Mouse (Mus musculus): Measurements from ENCODE around the gene Ppp2r3a. TPM values are rescaled to one million over a fixed set of nuclear protein-coding genes. Genes with fewer than 3 reads are reported as not detected.

Ppp2r3a gene
- polyA plus RNA-seq, 1 experiment = 18.9 TPM

DNA sequence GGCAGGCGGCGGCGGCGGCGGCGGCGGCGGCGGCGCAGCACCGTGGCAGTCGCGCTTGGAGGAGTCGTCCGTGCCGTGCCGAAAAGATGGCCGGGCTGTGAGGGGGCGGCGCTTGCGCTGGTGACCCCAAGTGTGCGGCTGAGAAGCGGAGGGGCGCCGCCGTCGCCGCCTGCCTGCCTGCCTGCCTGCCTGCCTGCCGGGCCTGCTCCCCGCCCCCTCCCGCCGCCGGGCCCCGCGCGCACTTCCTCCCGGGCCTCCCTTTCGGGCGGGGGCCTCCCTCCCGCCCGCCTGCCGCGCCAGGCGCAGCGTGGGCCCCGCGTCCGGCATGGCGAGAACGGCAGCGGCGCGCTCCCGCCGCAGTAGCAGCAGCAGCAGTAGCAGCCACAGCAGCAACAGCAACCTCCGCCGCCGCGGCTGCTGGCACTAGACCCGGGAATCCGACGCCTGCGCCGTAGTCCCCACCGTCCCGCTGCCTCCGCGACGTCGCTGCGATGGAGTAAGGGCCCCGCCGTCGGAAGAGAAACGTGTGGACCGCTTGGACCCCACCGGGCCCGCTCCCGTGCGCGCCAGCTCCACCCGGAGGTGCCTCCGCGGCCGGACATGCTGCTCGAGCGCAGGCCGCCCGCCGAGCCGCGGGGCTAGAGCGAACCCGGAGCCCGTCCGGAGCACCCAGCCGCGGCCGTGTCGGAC, 177.1 kb downstream of the Ppp2r3a start:
- peak; percentile 85 for DNase-seq (ENCODE audit: low spot score)

DNA sequence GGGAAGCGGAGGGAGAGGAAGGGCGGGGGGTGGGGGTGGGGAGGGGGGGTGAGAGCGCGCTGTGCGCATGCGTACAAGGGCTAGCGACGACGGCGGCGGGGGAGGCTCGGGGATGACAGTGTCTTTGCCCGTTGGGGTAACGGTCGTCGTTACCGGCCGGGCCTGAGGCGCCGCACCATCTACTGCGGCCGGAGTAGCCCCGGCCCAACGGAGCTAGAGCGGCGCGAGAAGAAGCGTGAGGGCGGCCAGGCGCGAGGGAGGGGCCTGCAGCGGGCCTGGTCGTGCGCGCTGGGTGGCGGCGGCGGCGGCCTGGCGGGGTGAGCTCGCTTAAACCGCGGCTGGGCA, 177.6 kb downstream of the Ppp2r3a start, which contains the start of gene Msl2:
Gene Msl2, plus strand, starts transcription at position 115 of the 345 bp plus-strand sequence.
- DNase-seq (ENCODE audit: low spot score) = peak; percentile 78

DNA sequence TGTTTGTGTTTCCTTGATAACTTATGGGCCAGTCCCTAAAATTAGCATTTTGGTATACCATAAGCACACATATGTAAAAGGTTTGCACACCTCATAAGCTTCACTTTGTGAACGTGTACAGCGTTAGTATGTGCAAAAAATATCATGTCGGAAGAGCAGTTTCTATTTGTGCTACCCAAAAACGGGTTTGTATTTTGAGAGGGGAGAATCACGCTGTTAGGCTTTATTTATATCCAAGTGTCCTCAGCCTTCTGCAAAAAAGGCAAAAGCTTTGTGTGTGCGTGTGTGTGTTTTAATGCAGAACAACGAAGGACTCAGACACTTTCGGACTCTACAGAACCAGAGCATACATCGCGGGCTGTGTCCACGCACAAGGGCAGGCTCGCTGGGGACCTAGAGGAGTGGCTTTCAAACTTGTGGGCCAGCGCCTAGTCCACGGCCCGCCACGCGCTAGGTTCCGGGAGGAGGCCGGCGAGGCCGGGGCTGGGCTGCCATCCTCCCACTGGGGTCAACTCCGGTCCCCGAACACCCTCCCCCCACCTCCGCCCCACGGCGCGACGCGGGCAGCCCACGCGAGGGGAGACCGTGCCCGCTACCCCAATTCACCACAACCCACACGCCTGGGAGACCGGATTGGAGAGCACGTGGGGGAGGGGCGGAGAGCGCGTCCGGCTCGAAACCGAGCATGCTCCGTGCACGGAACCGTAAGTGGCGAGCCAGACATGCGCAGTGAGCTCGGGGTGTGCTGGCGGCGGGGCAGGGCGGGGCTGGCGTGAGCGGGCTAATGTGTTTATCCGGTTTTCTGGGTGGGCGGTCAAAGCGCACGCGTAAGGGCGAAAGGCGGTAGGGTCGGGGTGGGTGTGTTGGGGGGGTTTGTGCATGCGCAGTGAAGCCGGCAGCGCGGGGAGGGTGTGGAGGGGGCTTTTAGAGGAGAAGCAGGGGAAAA, 178.3 kb downstream of the Ppp2r3a start:
- peak; percentile 99 for DNase-seq (ENCODE audit: low spot score)

DNA sequence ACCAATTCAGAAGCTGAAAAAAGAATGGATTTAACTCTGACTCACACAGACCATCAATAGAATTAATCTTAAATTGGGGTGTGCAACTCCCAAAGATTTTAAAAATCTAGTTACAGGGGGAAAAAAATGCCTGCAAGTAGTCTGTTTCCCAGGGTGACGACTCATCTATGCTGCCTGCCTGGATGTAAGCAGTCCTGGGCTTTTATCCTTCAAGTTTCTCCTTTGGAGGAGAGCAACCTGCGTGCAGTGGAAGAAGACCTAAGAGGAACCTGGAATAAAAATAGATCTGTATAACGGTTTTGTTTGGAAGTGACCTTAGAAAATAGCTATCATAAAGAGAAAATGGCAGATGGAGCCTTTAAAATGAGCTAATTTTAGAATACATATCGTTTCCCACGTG, 179.1 kb downstream of the Ppp2r3a start:
- no peak for DNase-seq (ENCODE audit: low spot score)

DNA sequence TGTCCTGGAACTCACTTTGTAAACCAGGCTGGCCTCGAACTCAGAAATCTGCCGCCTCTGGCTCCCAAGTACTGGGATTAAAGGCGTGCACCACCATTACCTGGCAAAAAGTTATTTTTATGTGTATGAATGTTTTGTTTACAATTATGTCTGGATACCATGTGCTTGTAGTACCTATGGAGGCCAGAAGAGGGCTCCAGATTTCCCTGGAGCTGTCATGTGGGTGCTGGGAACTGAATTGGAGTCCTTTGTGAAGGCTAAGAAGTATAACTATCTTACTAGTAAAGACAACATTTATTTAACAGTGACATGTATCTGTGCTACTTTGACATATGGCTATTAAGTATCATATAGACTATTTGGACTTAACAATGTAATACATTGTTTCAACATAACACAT, 181.8 kb downstream of the Ppp2r3a start:
- no peak for DNase-seq (ENCODE audit: low spot score)

DNA sequence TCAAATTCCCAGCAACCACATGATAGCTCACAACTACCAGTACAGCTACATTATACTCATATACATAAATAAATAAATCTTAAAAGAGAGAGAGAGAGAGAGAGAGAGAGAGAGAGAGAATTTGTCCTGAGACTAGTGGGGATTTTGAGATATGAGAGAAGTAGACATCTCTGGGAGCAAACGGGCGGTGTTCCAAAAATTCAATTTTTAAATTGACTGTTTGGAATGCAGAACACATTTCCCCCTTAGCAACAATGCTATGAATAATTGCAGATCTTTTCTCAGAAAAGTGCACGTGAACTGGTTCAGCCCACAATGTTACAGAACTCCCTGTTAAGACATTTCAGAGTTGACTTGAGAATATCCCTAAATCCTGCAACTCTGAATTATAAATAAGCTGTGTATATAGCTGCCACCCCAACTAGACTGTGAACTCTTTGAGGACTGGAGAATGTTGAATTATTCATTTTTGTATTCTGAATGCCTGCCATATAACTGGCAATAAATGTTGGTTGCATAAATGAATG, 186.5 kb downstream of the Ppp2r3a start:
- DNase-seq (ENCODE audit: low spot score) = no peak

DNA sequence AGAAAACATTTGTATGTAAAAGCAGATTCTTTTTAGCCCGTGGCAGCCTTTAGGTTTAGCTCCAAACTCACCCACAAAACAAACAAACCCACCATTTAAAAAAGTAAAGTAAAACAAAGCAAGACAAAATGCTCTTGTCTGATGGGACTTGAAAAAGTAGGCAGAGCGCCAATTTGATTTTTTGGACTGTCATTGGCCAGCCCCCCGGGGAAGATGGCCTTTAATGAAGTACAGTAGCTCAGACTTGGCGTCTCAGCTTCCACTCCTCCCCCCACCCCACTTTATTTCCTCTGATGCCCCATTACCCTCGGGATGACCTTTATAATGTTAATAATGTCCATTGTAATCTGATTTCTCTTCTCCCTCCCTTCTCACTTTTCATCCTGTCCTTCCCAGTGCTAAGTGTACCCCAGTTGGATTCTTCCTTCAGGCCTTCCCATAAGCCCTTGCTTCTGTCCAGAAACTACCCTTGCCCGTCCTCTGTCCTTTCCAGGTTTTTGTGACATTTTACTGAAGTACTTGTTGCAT, 189.3 kb downstream of the Ppp2r3a start:
- DNase-seq (ENCODE audit: low spot score) = no peak

DNA sequence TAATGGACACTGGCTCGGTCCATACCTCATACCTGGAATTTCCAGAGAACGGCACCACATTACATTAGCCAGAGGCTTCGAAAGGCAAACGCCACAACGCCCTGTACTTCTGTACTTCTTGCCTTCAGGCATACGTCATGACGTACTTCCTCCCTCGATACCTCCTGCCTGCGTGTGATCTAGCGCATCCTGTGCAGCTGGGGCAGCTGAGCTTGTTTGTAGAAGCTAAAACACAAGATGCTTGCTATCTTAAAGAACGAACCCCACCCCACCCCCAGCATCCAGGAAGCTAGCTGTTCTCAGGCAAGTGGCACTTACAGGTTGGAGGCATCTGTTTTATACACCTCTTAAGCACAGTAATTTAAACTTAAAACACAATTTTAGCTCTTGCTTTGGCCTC, 190.6 kb downstream of the Ppp2r3a start:
- no peak for DNase-seq (ENCODE audit: low spot score)

DNA sequence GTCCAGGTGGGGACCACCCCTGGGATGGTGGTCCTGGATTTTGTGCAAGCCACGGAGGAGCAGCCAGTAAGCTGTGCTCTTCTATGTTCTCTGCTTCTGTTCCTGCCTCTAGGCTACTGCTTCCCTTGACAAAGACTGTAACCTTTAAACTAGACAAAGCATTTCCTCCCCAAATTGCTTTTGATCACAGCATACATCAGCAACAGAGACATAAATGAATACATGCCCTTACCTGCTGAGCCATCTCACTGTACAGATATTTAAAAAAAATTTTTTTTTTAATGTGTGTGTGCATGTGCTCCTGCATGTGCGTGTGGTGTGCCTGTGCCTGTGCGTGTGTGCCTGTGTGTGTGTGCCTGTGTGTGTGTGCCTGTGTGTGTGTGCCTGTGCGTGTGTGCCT, 194.4 kb downstream of the Ppp2r3a start:
- no peak for DNase-seq (ENCODE audit: low spot score)

Other genes with a start within 250 kb of the Ppp2r3a start
- 56.6 and 61.2 TPM in 2 replicates for gene Pccb, start 216.9 kb downstream of the Ppp2r3a start, polyA plus RNA-seq (2012; rRNA removed)
- gene Msl2, start 177.7 kb downstream of the Ppp2r3a start, polyA plus RNA-seq (2012; rRNA removed) = 18.5 and 24.3 TPM in 2 replicates

Measured in urinary bladder, adult 2 months (tissue).